Mouse (Mus musculus): ENCODE data around the gene Cdc42se2. TPM values are rescaled to one million over a fixed set of nuclear protein-coding genes. Genes with fewer than 3 reads are reported as not detected.

The Cdc42se2 gene
- polyA plus RNA-seq, 1 experiment from 2014 or later, result 187 TPM

DNA sequence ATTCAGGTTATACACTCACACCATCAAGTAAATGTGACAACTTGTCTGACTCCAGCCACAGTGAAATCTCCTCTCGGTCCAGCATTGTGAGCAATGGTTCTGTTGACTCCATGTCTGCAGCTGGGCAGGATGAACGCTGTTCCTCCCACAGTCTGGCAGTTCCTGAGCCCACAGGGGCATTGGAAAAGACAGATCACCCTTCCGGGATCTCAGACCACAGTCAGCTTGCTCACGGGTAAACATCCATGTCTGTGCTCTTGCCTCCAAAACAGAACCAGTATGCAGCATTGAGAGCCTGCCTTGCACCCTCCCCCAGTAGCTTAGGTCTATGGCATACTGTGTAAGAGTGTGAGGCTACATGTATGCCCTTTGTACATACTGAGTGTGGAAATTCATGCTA lies 97.3 kb downstream of the Cdc42se2 start:
- DNase-seq (ENCODE audit: extremely low spot score, low spot score), result no peak
- Histone ChIP-seq H3K4me1 (no peaks in the 10 kb centered on the region), H3K27ac (no peak overlapping the region), H3K9me3 (no peaks in the 10 kb centered on the region), H3K27me3 (ENCODE audit: poor library complexity, severe bottlenecking) (no peaks in the 10 kb centered on the region), H3K36me3 (replicated peaks) (peaks cover 72% of the 10 kb centered on the region), H3K4me3 (no peak overlapping the region)
- 91% methylated on average over 4 of the region's 4 CpGs for WGBS

DNA sequence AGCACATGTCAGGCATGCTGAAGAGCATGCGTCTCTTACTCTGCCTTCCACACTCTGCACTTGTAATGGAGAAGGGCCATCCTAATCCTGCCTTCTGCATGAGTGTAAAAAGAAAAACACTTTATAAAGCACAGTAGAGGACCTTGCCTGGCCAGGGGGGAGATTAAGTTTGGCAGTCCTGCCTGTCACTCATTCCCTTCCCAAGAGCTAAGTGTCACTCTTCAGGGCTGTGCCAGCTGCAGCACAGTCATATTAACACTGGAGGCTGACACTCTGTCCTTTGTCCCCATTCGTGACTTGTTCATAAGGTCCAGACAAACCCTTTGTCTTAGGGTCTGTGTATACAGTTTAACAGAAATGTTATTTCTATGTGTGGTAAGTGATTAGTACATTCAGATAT lies 102.6 kb downstream of the Cdc42se2 start:
- Histone ChIP-seq H3K4me1 (no peaks in the 10 kb centered on the region), H3K36me3 (replicated peaks) (peaks cover 66% of the 10 kb centered on the region), H3K4me3 (no peak overlapping the region), H3K27ac (no peak overlapping the region), H3K27me3 (ENCODE audit: poor library complexity, severe bottlenecking) (no peaks in the 10 kb centered on the region), H3K9me3 (no peaks in the 10 kb centered on the region)
- DNase-seq (ENCODE audit: extremely low spot score, low spot score), result no peak
- 95% methylated on average over 2 of the region's 2 CpGs for WGBS

DNA sequence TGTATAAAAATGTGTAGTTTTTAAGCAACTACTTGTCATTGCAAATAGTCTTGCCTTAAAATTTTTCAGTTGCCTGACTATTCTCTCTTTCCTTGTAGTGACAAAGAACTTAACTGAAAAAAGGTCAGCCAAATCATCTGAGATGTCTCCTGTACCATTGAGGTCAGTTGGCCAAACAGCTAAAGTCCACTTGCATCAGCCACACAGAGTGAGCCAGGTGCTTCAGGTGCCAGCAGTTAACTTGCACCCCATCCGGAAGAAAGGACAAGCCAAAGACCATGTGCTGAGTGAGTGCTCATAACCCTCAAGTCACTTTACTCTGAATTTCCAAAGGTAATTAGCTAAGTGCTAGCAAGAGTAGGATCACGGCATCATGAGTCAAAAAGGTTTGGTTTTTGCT lies 108.3 kb downstream of the Cdc42se2 start:
- Histone ChIP-seq H3K36me3 (replicated peaks) (peaks cover 54% of the 10 kb centered on the region), H3K27ac (no peak overlapping the region), H3K4me1 (no peaks in the 10 kb centered on the region), H3K9me3 (no peaks in the 10 kb centered on the region), H3K27me3 (ENCODE audit: poor library complexity, severe bottlenecking) (no peaks in the 10 kb centered on the region), H3K4me3 (no peak overlapping the region)
- no peak for DNase-seq (ENCODE audit: extremely low spot score, low spot score)
- 92% methylated on average over 2 of the region's 2 CpGs for WGBS

DNA sequence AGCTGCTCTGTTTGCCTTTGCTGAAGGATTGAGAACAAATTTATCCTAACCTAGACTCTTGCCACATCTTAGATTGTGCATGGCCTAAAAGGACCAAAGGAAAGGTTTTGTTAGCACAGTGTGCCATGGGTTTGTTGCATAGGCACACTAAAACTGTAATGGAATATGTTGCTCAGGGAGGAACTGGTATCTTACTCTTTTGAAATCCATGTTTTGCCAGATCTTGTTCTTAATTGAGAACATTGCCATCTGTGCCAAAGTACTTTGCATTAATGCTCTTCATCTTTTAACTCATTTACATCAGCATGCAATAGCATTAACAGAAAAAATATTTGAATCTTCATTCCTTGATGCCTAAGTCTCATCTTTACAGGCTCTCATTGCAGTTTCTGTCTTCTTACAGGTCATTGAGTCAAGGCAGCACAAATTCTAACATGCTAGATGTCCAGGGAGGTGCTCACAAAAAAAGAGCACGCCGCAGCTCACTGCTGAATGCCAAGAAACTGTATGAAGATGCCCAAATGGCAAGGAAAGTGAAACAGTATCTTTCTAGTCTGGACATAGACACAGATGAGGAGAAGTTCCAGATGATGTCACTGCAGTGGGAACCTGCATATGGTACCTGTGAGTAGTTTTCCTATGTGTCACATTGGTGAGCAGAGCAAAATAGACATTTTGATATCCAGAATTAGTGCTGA lies 111.5 kb downstream of the Cdc42se2 start:
- Histone ChIP-seq H3K36me3 (replicated peaks) (peaks cover 35% of the 10 kb centered on the region), H3K27ac (no peak overlapping the region), H3K9me3 (no peaks in the 10 kb centered on the region), H3K4me1 (no peaks in the 10 kb centered on the region), H3K27me3 (ENCODE audit: poor library complexity, severe bottlenecking) (no peaks in the 10 kb centered on the region), H3K4me3 (no peak overlapping the region)
- WGBS, result 98% methylated on average over 2 of the region's 2 CpGs
- DNase-seq (ENCODE audit: extremely low spot score, low spot score), result no peak

DNA sequence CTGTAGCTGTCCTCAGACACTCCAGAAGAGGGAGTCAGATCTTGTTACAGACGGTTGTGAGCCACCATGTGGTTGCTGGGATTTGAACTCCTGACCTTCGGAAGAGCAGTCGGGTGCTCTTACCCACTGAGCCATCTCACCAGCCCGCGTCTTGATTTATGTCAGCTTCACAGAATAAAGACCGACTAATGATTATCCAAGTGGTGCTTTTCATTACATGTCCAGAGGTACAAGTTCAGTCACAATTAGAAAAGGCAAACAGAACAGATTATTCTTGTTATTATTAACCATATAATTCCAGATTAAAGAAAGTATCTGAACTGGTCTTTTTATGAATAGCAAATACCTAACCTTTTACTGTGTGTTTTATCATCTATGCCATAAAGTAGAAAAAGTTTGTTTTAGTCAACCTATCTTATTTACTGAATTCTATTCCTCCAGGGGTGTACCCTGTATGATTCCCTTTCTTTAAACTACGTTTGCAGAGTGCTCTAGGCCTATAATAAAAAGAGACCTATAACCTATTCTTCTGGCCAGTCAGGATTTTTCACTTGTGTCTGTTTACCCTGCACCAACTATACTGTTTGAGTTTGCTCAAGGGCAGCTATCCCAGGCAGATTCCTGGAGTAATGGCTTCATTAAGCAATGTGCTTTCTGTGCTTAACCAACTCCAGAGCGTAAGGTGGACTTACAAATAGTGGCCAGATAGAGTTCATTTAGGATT lies 113.7 kb downstream of the Cdc42se2 start:
- H3K4me3 ChIP-seq, result no peak overlapping the region
- WGBS, result 91% methylated on average over 8 of the region's 8 CpGs
- no peaks in the 10 kb centered on the region for H3K9me3 ChIP-seq
- no peaks in the 10 kb centered on the region for H3K4me1 ChIP-seq
- H3K27ac ChIP-seq, result no peak overlapping the region
- no peak for DNase-seq (ENCODE audit: extremely low spot score, low spot score)
- H3K27me3 ChIP-seq (ENCODE audit: poor library complexity, severe bottlenecking), result no peaks in the 10 kb centered on the region
- peaks cover 24% of the 10 kb centered on the region for H3K36me3 ChIP-seq (replicated peaks)

Other genes starting within 250 kb of the Cdc42se2 start
- gene Lyrm7, start 73.2 kb upstream of the Cdc42se2 start, polyA plus RNA-seq (2016; fragmentation: Nextera tagmentation; extraction: Ambion mirVana), result 4.1 and 8.0 TPM in 2 replicates
- gene Hint1, start 78.7 kb upstream of the Cdc42se2 start, polyA plus RNA-seq (2016; fragmentation: Nextera tagmentation; extraction: Ambion mirVana), result 675 and 687 TPM in 2 replicates
- gene Gpx3, start 114.8 kb upstream of the Cdc42se2 start, polyA plus RNA-seq (2016; fragmentation: Nextera tagmentation; extraction: Ambion mirVana), result 59.5 and 61.2 TPM in 2 replicates
- 8.8 and 10.0 TPM in 2 replicates for gene Tnip1, start 175.2 kb upstream of the Cdc42se2 start, polyA plus RNA-seq (2016; fragmentation: Nextera tagmentation; extraction: Ambion mirVana)
- 35.4 and 38.9 TPM in 2 replicates for gene Anxa6, start 245.8 kb upstream of the Cdc42se2 start, polyA plus RNA-seq (2016; fragmentation: Nextera tagmentation; extraction: Ambion mirVana)